Mouse (Mus musculus): ENCODE data around the gene Galnt18. TPM values are rescaled to one million over a fixed set of nuclear protein-coding genes. Genes with fewer than 3 reads are reported as not detected.

Gene Galnt18
- 20.1 and 20.6 TPM in 2 replicates for polyA plus RNA-seq (2015; fragmentation: Nextera tagmentation; extraction: Ambion mirVana)

GRCm38 (mm10) chr7:111779504-111780242, at the start of gene Galnt18:
Gene Galnt18, minus strand, starts transcription at chr7:111779977.

Small RNAs within 50 kb of the gene (microRNA-seq; reads per million reads assigned to microRNA genes)
- gene Gm25787 (ENCODE audit: borderline replicate concordance, insufficient number of aligned reads): not detected

Other genes starting within 250 kb of the Galnt18 start
- 25.1 and 33.4 TPM in 2 replicates for gene Usp47, start 243.5 kb upstream of the Galnt18 start, polyA plus RNA-seq (2015; fragmentation: Nextera tagmentation; extraction: Ambion mirVana)

Data from adrenal gland, postnatal 0 days (tissue).